Mouse (Mus musculus) lung, embryonic 14.5 days (tissue): ENCODE measurements around the gene Ccdc154. TPM values are rescaled to one million over a fixed set of nuclear protein-coding genes. Genes with fewer than 3 reads are reported as not detected.

ENCODE experiments used
- ATAC-seq: fragments of 200-750 bp; cut with Nextera tagmentation; 2 replicates; pipeline ENCODE4 v1.8.0; 2017; ENCODE audit warnings: mild to moderate bottlenecking, moderate TSS enrichment, moderate library complexity; ENCODE audit not compliant: insufficient read depth
- DNase-seq: peaks from one replicate; pipeline ENCODE4 v3.0.0-alpha.2; 2015
- H3K27ac ChIP-seq: fragments of 300-500 bp; sonication (generic); 2 replicates; pipeline ENCODE4 v1.5.1; 2014; ENCODE audit warnings: low read depth, mild to moderate bottlenecking, moderate library complexity
- H3K27me3 ChIP-seq: fragments of 300-500 bp; sonication (generic); 2 replicates; pipeline ENCODE4 v1.6.1; 2014; ENCODE audit warnings: low read length, control low read depth; ENCODE audit not compliant: insufficient read depth
- H3K36me3 ChIP-seq: fragments of 300-500 bp; sonication (generic); 2 replicates; pipeline ENCODE4 v1.6.1; 2014; ENCODE audit warnings: control low read depth; ENCODE audit not compliant: insufficient read depth
- H3K4me1 ChIP-seq: fragments of 300-500 bp; sonication (generic); 2 replicates; pipeline ENCODE4 v1.6.1; 2014; ENCODE audit warnings: antibody characterized with exemption, control low read depth; ENCODE audit not compliant: insufficient read depth
- H3K4me2 ChIP-seq: fragments of 300-500 bp; sonication (generic); 2 replicates; pipeline ENCODE4 v1.6.1; 2014; ENCODE audit warnings: mild to moderate bottlenecking
- H3K4me3 ChIP-seq: fragments of 300-500 bp; sonication (generic); 2 replicates; pipeline ENCODE4 v1.5.1; 2014; ENCODE audit warnings: low read depth, low read length
- H3K9ac ChIP-seq: fragments of 300-500 bp; sonication (generic); 2 replicates; pipeline ENCODE4 v1.6.1; 2014
- H3K9me3 ChIP-seq: fragments of 300-500 bp; sonication (generic); 2 replicates; pipeline ENCODE4 v1.6.1; 2016; ENCODE audit warnings: low read depth, low read length, control low read depth
- CTCF ChIP-seq: IDR thresholded peaks from 2 replicates; pipeline ENCODE4 v1.5.1; 2016; ENCODE audit warnings: antibody characterized with exemption, low read depth
- WGBS: fragments of 180-500 bp; shearing (Covaris S2); extraction: QIAGEN DNeasy Blood & Tissue Kit; methylation state at CpG from one replicate; pipeline ENCODE4 v1.1.7; 2014; 5-methylcytosine and 5-hydroxymethylcytosine counted together
- polyA plus RNA-seq: library from polyadenylated mRNA; unstranded; fragments of >200 nt; fragmentation: Nextera tagmentation; extraction: Ambion mirVana; gene quantifications from 2 replicates; pipeline ENCODE4 v1.2.1, GENCODE M21; 2014

Gene Ccdc154
- polyA plus RNA-seq, 1 experiment from 2014 or later, result 0.28 TPM

- ATAC-seq (peak; percentile 80), DNase-seq (peak; percentile 100)
- H3K27ac ChIP-seq, result peak within 1 kb of the TSS; percentile 92
- H3K4me3 ChIP-seq, result peak within 1 kb of the TSS; percentile 96
- peak within 1 kb of the TSS; percentile 89 for H3K9ac ChIP-seq
- WGBS, result under 1% methylated on average over 50 of the region's 50 CpGs
- no peaks in the 10 kb centered on the region for H3K9me3 ChIP-seq
- TF ChIP-seq CTCF, result no peak
- no peaks in the 10 kb centered on the region for H3K27me3 ChIP-seq
- peak within 1 kb of the TSS; percentile 95 for H3K4me2 ChIP-seq
- H3K4me1 ChIP-seq, result peaks cover 4% of the 10 kb centered on the region; the same call in 1 of the 2 replicates
- peaks cover 12% of the 10 kb centered on the region for H3K36me3 ChIP-seq
Observed at GRCm38 (mm10) chr17:25184129-25184691, 21.9 kb downstream of the Ccdc154 start, which contains the start of gene BC003965. BC003965 (plus strand) TSS chr17:25184554.

GRCm38 (mm10) chr17:25184961-25185360, 22.7 kb downstream of the Ccdc154 start:
- Histone ChIP-seq H3K36me3 (peaks cover 14% of the 10 kb centered on the region), H3K4me2 (peak overlapping the region; percentile 95), H3K9ac (peak overlapping the region; percentile 89), H3K27ac (no peak overlapping the region; the same call in 1 of the 2 replicates), H3K27me3 (no peaks in the 10 kb centered on the region), H3K9me3 (no peaks in the 10 kb centered on the region), H3K4me3 (peak overlapping the region; percentile 96), H3K4me1 (peaks cover 4% of the 10 kb centered on the region; the same call in 1 of the 2 replicates)
- ATAC-seq, result peak; percentile 14; the same call in 1 of the 2 replicates
- no peak for DNase-seq
- no peak for TF ChIP-seq CTCF
- 7% methylated on average over 17 of the region's 17 CpGs for WGBS

- H3K4me3 ChIP-seq, result peak overlapping the region; percentile 95
- peak overlapping the region; percentile 80; the same call in 1 of the 2 replicates for H3K27ac ChIP-seq
- H3K9me3 ChIP-seq, result no peaks in the 10 kb centered on the region
- 6% methylated on average over 11 of the region's 11 CpGs for WGBS
- peak overlapping the region; percentile 92 for H3K9ac ChIP-seq
- peak overlapping the region; percentile 73 for H3K4me2 ChIP-seq
- peaks cover 28% of the 10 kb centered on the region for H3K36me3 ChIP-seq
- ATAC-seq (no peak), DNase-seq (no peak)
- no peak for TF ChIP-seq CTCF
- no peaks in the 10 kb centered on the region for H3K27me3 ChIP-seq
- peaks cover 4% of the 10 kb centered on the region; the same call in 1 of the 2 replicates for H3K4me1 ChIP-seq
Observed at GRCm38 (mm10) chr17:25187784-25188149, 25.5 kb downstream of the Ccdc154 start.

GRCm38 (mm10) chr17:25188150-25189031, 26.1 kb downstream of the Ccdc154 start, which contains the start of gene Unkl:
Unkl (plus strand) TSS chr17:25188397.
- TF ChIP-seq CTCF, result no peak
- Histone ChIP-seq H3K9me3 (no peaks in the 10 kb centered on the region), H3K4me1 (peaks cover 4% of the 10 kb centered on the region; the same call in 1 of the 2 replicates), H3K36me3 (peaks cover 28% of the 10 kb centered on the region), H3K4me2 (peak within 1 kb of the TSS; percentile 73), H3K4me3 (peak within 1 kb of the TSS; percentile 95), H3K9ac (peak within 1 kb of the TSS; percentile 92), H3K27me3 (no peaks in the 10 kb centered on the region), H3K27ac (peak within 1 kb of the TSS; percentile 80)
- ATAC-seq (peak; percentile 49), DNase-seq (peak; percentile 82)
- WGBS, result under 1% methylated on average over 99 of the region's 104 CpGs

GRCm38 (mm10) chr17:25189091-25189490, 26.8 kb downstream of the Ccdc154 start:
- no peak for TF ChIP-seq CTCF
- Histone ChIP-seq H3K9me3 (no peaks in the 10 kb centered on the region), H3K27me3 (no peaks in the 10 kb centered on the region), H3K9ac (peak overlapping the region; percentile 92), H3K4me2 (peak overlapping the region; percentile 73), H3K4me1 (peaks cover 4% of the 10 kb centered on the region; the same call in 1 of the 2 replicates), H3K36me3 (peaks cover 28% of the 10 kb centered on the region), H3K27ac (no peak overlapping the region), H3K4me3 (peak overlapping the region; percentile 95)
- no peak for DNase-seq
- WGBS, result 1% methylated on average over 16 of the region's 16 CpGs
- ATAC-seq, result no peak

GRCm38 (mm10) chr17:25202401-25202800, 40.1 kb downstream of the Ccdc154 start:
- no peak for TF ChIP-seq CTCF
- no peak overlapping the region for H3K27ac ChIP-seq
- no peak overlapping the region for H3K4me2 ChIP-seq
- no peak overlapping the region for H3K9ac ChIP-seq
- no peak overlapping the region for H3K4me3 ChIP-seq
- DNase-seq, result no peak
- ATAC-seq, result no peak
- H3K36me3 ChIP-seq, result peaks cover 73% of the 10 kb centered on the region
- H3K9me3 ChIP-seq, result no peaks in the 10 kb centered on the region
- WGBS, result 89% methylated on average over 4 of the region's 4 CpGs
- no peaks in the 10 kb centered on the region for H3K4me1 ChIP-seq
- H3K27me3 ChIP-seq, result no peaks in the 10 kb centered on the region

GRCm38 (mm10) chr17:25210006-25210405, 47.7 kb downstream of the Ccdc154 start:
- H3K27ac ChIP-seq, result no peak overlapping the region
- ATAC-seq (no peak), DNase-seq (no peak)
- no peaks in the 10 kb centered on the region for H3K27me3 ChIP-seq
- H3K9me3 ChIP-seq, result no peaks in the 10 kb centered on the region
- no peak for TF ChIP-seq CTCF
- H3K9ac ChIP-seq, result no peak overlapping the region
- 83% methylated on average over 4 of the region's 4 CpGs for WGBS
- H3K36me3 ChIP-seq, result peaks cover 85% of the 10 kb centered on the region
- H3K4me2 ChIP-seq, result no peak overlapping the region
- H3K4me3 ChIP-seq, result no peak overlapping the region
- no peaks in the 10 kb centered on the region for H3K4me1 ChIP-seq
